Mouse (Mus musculus) liver, postnatal 0 days (tissue): ENCODE measurements around the gene Pam.
"Not testable (repeated sequence)": the region's sequence is repeated elsewhere in the genome, so short reads cannot be mapped to it uniquely, and the experiment has no call there.

Experiments used
- CTCF ChIP-seq: sonication (generic); IDR thresholded peaks from 2 replicates; pipeline ENCODE4 v1.5.1; 2016; ENCODE audit warnings: antibody characterized with exemption, low read depth
- EP300 ChIP-seq: IDR thresholded peaks from 2 replicates; pipeline ENCODE4 v1.6.1; 2016; ENCODE audit warnings: antibody characterized with exemption, low read depth, mild to moderate bottlenecking

DNA sequence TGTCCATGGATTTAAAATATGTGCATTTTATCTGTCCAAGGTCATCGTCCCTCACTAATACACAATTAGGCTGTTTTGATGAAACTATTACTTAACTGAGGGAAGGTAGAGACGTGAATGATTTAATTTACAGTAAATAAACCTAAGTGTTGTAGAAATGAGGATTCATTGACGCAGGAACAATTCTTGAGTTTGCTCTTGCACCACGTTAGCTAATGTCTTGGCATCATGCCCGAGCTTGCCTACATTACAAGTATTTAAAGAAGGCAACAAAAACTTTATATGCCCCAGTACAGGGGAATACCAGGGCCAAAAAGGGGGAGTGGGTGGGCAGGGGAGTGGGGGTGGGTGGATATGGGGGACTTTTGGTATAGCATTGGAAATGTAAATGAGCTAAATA, 96.5 kb downstream of the Pam start:
- not testable (repeated sequence) for TF ChIP-seq CTCF, EP300
